Mouse (Mus musculus) kidney, postnatal 14 days (tissue): ENCODE measurements around the gene Gnpnat1.
"Not testable (repeated sequence)": the region's sequence is repeated elsewhere in the genome, so short reads cannot be mapped to it uniquely, and the experiment has no call there.

ENCODE experiments used
- DNase-seq: peaks from one replicate; pipeline ENCODE4 v3.0.0; 2022; ENCODE audit warnings: mixed read lengths

Gene Gnpnat1

DNA sequence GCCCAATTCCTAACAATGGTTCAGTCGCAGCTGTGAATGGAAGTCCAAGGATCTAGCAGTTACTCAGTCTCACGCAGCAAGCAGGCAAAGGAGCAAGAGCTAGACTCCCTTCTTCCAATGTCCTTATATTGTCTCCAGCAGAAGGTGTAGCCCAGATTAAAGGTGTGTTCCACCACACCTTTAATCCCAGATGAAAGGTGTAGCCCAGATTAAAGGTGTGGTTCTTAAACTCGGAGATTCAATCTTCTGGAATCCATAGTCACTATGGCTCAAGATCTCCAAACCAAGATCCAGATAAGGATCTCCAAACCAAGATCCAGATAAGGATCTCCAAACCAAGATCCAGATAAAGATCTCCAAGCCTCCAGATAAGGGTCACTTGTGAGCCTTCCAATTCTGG is at the start of gene Gnpnat1:
TSS of gene Gnpnat1 (minus strand) at position 101 of the 400 bp plus-strand sequence.
- not testable (repeated sequence) for DNase-seq

DNA sequence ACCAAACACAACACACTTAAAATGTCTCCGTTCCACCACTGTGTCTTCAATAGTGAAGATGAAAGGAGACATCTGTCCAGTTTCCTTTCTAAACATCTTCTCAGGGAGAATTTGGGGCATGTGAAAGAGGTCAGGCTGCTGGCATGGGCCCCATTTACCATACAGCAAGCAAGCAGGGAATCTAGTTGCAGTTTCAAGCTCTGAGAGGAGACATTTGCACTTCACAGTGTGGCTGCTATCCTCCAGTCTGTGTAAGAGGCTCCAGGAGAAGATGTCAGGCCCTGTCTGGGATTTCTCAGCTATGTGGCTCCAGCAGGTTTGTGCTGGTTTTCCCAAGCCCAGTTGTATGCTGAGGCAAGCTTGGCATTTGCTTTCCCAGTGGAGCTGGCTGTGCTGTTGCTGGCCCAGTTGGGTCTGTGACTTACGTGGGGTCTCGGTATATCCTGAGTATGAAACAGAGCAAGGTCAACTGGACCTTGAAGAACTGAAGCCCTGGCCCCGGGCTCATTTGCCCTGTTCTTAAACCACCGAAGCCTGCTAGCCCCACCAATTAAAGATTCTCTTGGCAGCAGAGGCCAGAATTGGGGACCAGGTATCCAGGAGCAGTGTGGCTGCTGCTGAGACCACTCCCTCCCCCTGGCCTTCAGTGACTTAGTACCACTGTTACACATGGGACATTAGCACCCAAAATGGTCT is 49.0 kb upstream of the Gnpnat1 start:
- DNase-seq = peak; percentile 60

GRCm38 (mm10) chr14:45452861-45453512 is 48.3 kb upstream of the Gnpnat1 start:
- DNase-seq = peak; percentile 82

- DNase-seq = peak; percentile 62
Observed at GRCm38 (mm10) chr14:45452148-45452547, 47.4 kb upstream of the Gnpnat1 start.

DNA sequence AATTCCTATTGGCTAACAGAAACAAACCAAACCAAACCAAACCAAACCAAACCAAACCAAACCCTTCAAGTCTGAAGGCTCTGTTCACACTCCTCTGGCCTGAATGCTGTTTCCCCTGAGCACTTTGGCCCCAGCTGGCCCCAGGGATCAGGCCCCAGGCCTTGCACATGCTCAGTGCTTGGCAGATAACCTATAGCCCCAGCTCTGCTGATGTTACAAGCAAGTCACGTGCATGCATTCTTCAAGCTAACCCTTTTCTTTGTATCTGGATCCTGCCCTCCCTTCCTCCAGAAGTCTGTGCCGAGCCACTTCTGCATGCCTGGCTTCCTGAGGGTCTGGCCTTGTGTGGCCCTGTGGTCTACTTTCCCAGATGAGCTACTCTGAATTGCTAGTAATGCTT is 46.4 kb upstream of the Gnpnat1 start:
- no peak for DNase-seq

GRCm38 (mm10) chr14:45446777-45447176 is 42.1 kb upstream of the Gnpnat1 start:
- no peak for DNase-seq

DNA sequence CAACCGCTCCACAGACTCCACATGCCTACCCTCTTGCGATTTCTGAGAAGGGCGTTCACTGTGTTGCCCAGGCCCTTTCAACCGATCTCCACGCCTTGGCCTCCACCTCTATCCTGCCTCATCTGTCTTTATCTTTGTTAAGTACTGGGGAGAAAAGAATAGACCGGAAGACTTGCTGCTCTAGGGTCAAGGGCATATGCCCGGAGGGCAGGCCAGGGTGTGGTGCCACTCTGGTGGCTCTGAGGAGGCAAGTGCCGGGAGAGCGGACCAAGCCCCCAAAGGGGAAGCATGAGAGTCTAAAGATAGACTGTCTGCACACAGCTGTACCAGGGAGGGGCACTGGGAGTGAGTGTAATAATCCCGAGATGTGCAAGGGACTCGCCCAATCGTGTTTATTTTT is 40.7 kb upstream of the Gnpnat1 start:
- DNase-seq = no peak

DNA sequence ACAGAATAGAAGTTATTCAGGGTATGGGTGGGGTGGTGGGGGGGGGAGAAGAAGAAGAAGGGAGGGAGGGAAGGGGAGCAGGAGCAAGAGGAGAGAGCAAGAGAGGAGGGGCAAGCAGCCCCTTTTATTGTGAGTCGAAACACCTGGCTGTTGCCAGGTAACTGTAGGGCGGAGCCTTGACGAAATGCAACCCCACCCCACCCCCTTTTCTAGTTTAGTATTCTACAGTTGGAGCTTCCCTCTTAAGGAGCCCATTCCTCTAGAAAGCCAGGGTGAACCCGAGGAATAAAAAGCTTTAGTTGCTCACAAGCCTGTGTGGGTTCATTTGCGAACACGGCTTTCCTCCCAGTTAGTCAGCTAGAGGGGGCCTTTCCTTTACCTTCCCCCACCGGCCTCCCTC is 40.2 kb upstream of the Gnpnat1 start:
- DNase-seq = no peak

DNA sequence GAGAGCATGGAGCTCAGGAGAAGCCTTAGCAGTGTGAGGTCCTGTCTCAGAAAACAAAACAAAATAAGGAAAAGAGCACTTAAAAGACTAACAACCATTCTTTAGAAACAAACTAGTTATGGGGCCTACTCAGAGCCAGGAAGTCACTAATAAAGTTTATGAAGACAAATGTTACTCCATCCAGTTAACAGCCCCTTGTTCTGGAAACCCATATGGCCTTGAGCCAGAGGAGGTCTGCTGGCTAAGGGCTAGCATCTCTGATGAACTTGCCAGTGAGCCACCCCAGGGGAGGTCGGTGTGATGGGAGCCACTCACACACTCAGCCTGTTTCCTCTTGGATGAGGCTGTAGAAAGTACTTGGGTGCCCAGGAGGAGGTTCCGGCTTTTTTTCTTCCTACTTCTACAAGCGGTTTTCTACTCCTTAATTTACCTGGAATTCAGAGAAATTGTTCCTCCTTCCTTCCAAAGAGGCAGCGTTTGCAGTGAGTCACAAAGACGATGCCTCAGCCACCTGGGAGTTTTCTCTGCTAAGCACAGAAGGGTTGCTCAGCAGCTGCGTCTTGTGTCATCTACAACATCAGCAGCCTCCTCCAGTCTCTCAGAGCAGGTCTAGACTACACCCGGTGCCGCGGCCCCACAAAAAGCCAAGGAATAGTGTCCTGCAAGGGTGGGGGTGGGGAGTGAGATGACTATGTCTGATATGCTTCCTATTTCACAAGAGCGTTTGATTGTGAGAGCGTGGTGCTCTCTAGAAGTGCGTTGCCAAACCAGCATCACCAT is 38.3 kb upstream of the Gnpnat1 start:
- DNase-seq = no peak

DNA sequence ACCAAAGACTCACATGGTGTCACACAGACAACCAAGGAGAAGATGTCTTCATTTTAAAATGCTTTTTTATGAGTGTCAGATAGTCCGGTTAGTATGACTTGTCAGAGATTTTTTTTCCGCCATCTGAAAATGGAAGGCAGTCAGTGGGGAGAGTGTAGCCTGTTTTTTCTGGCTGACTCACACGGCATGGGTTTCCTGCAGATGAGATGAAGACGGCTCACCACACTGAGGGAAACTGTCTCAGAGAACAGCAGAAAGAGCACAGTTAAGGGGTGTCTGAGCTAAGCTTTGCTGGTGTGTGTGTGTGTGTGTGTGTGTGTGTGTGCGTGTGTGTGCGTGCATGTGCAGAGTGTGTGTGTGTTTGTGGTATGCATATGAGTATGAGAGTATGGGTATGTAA is 36.6 kb upstream of the Gnpnat1 start:
- DNase-seq = no peak

- no peak for DNase-seq
Observed at GRCm38 (mm10) chr14:45439387-45439786, 34.7 kb upstream of the Gnpnat1 start.

- DNase-seq = no peak
Observed at GRCm38 (mm10) chr14:45438931-45439275, 34.2 kb upstream of the Gnpnat1 start.

GRCm38 (mm10) chr14:45438250-45438930 is 33.7 kb upstream of the Gnpnat1 start:
- no peak for DNase-seq

- DNase-seq = no peak
Observed at GRCm38 (mm10) chr14:45434220-45434619, 29.5 kb upstream of the Gnpnat1 start.

DNA sequence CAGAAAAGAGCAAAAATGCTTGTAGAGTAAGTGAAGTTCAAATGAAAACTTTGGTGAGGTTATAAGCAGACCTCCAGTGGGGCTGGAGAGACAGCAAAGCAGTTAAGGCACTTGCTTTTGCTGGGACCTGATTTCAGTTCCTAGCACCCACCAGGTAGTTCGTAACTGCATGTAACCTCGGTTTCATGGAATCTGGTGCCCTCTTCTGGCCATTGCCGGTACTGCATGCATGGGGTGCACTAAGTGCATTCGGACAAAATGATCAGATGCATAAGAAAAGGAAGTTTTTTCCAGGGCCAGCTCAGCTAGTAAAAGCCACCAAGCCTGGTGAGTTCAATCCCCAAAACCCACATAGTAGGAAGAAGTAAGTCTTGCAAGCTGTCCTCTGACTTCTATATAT is 27.3 kb upstream of the Gnpnat1 start:
- no peak for DNase-seq

- DNase-seq = peak; percentile 74
Observed at GRCm38 (mm10) chr14:45430066-45430842, 25.5 kb upstream of the Gnpnat1 start.

- peak; percentile 69 for DNase-seq
Observed at GRCm38 (mm10) chr14:45423220-45423619, 18.5 kb upstream of the Gnpnat1 start.

DNA sequence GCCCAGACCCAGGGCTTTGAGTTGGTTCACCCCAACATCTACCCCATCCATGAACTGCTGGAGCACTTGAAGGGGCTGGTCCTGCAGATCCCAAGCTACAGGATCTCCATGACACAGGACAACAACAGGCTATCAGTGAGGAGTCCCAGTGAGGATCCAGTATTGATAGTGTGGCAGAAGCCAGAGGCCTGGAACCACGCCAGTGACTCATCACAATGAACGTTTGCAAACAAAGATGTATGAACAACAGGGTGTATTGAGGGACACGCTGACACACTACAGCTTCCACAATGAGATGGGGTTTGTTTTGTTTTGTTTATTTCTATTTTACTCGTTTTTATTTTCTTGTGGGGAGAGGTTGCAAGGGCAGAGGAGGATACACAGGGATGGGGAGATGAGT is 17.7 kb upstream of the Gnpnat1 start:
- no peak for DNase-seq

- no peak for DNase-seq
Observed at GRCm38 (mm10) chr14:45419323-45419722, 14.6 kb upstream of the Gnpnat1 start.

DNA sequence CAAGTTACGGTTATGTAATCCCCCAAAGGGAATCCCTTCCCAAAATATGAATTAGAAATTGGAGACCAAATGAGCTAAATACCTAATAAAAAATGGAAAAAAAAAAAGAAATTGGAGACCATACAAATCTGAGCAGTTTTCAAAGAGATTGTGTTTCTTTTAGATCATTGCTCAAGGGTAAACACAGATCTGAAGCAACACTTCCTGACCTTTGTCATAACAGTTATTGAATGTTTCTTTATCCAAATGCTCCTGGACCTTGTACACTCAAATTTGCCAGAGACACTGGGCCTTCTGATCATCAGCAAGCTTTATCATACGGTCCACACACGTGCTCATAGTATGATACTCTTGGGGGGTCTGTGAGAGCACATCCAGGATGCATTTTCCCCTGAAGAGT is 13.8 kb upstream of the Gnpnat1 start:
- DNase-seq = no peak

DNA sequence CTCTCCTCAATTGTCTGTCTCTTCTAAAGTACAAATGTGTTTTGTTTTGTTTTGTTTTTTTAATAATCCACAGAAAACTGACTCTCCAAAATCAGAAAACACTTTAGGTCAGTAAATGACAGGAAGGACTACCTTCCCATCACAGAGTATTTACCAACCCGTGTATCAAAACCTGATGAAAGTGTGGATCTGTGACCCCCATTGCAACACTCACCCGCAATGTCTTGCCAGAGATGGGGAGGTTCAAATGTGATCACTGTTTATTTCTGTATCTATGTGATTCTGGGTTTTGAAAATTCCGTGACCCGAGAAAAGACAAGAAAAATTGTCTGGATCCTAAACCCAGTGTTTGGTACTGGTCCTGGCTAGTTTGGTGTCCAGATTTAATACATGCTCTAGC is 11.6 kb upstream of the Gnpnat1 start:
- DNase-seq = no peak

DNA sequence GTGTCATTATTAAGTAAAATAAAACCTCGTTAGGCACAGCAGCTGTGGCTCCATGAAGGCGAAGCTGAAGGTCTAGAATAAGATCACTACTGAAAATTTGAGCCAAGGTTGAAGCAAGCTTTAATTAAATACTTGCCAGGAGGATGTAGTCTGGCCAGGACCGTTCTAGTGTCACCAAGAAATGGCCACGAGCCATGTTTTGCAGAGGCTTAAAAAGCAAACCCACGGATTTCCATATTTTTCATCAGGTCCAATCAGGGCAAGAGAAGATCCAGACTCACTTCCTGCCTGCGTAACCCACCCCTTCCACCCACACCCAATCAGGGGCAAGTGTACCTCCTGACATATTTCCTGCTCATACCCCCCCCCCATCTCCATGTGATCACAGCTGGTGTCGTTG is 1.1 kb downstream of the Gnpnat1 start:
- no peak for DNase-seq

DNA sequence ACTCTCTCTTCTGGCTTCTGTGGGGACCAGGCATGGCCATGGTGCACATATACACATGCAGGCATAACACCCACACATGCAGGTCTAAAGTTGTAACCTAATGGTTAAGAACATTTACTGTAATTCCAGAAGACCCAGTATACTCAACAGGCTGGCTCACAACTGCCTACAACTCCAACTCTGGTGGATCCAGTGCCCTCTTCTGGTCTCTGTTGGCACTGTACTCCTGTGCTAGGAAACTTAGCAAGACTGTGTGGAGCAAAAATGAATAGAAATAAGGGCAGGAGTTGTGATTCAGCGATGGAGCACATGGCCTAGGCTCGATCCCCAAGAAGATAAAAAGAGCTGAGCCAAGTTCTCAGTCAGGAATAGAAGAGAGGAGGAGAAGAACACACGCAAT is 4.9 kb downstream of the Gnpnat1 start:
- DNase-seq = no peak
